Mouse (Mus musculus) urinary bladder, postnatal 25 days (tissue): ENCODE measurements around the gene Slc1a2.

ENCODE experiments used
- DNase-seq: peaks from one replicate; pipeline ENCODE4 v3.0.0; 2022; ENCODE audit warnings: low spot score

The Slc1a2 gene

DNA sequence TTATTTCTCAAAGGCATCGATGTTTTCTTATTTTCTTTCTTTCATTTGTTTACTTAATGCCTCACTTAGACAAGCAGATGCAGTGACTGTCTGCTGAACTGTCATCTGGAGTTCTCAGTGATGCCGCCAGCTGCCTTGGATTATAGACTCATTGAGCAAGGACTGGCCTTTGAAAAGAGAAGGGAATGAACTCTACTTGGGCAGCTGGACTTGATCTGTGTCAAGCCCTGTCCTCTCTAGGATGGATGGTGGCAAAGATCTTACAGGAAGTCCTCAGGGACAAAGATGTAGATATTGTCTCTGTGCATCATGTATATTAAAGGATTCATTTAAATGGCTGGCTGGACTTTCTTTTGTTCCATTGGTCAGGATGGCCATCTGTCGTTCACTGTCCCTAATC lies 5.4 kb downstream of the Slc1a2 start:
- DNase-seq, result no peak

DNA sequence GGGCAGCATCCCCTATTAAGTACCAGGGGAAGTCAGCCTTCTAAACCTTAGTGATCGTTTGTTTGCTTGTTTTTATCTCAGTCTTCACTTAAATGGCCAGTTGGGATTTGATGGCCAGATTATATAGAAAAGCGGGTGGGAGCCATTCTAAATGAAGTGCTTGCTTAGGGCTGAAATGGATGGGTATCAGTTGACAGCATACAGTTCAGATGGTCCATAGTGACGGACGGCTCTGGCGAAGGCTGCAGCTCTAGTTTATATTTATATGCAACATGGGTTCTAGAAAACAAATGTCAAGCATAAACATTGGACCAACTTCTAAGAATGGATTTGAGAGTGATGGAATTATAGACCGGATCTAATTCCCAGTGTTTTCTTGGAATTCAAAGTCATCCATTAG lies 9.5 kb downstream of the Slc1a2 start:
- no peak for DNase-seq

DNA sequence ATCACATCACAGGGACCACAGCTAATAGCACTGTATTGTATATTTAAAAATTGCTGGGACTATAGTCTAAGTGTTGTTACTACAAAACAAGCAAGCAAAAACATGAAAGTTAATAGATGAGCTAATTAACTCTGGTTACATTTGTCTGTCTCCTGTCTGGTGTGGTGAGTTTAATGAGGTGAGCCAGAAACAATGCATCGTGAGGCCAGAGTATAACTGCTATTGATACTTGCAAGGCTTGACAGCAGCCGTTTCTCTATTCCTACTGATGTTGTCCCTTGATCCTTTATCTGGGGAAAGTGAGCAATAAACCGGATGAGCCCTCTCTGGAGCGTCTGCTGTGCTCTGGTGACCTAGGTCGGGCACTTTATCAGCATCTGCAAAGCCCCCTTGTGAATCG lies 11.1 kb downstream of the Slc1a2 start:
- DNase-seq, result no peak

DNA sequence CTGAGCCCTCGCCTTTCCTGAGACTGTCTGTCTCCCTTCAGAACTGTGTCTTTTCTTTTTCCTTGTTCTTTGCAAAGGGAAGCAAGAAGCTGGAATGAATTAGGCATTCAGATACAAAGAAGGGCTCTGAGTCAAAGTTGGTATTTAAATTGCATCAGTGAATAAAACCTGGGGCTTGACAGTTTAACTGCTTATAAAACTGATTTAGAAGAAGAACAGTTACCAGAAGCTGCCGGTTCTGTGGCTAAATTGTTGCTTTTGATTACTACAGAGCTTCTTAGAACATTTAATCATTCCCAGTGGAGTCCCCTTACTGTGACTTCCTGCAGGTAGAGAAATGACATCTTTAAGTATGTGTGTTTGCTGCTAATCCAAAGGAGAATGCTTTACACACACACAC lies 16.1 kb downstream of the Slc1a2 start:
- DNase-seq, result no peak

DNA sequence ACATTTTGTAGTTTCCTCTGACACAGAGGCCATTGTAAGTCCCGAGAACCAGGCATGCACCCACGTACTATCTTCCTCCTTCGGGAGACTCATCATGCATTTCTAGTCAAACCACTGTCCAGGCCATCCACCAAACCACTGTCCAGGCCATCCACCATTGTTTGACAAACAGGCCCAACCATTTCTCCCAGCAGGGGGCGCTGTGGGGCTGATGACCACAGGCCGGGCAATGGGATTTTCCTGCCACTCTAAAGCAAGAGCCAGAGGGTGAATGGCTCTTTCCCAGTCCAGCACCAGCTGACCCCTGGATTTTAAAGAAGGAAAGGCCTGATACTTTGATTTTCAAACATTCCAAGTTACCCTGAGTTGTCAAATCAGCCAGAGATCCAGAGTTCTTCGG lies 16.8 kb downstream of the Slc1a2 start:
- DNase-seq, result peak; percentile 31

DNA sequence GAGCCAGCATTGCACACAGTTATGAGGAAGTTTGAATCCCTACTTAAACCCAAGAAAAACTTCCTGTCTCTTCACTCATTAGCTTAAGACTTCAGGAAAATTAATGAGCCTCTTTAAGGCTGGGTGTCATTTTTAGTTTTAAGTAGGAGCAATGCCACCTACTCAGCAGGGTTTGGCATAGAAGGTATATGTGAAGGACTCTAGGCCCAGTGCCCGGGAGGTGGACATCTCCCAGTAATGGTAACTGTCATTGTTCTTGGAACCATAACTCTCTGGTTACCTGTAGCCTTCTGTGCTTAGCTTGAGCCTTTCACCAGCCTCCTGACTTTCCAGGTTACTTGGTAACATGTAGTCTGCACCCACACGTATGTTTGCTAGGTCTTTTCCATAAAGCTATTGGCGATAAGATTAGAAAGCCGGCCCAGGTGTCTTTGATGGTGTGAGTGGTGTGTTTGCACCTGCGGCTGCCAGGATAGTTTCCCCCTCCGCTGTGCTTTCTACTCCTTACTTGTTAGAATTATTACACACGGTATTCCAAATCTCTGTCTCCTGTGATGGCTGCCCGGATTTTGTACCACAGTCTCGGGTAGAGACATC lies 18.4 kb downstream of the Slc1a2 start:
- DNase-seq, result no peak

DNA sequence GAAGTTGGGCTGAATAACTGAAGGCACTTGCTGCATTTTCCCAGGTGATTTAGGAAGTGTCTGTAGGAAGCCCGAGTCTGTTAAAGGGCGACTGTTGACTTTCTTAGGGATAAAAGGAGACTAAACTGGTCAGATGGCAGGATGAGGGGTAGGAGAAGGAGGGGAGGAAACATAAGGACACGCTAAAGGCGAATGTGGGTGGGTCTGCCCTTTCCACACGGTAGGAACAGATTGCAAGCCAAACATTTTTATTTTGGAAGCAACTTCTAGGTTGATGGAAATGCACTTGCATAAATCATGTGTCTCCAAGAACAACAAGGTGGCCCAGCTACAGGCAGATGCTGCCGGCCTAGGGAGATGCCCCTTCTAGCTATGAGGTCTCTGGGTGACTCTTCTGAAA lies 18.9 kb downstream of the Slc1a2 start:
- DNase-seq, result no peak

DNA sequence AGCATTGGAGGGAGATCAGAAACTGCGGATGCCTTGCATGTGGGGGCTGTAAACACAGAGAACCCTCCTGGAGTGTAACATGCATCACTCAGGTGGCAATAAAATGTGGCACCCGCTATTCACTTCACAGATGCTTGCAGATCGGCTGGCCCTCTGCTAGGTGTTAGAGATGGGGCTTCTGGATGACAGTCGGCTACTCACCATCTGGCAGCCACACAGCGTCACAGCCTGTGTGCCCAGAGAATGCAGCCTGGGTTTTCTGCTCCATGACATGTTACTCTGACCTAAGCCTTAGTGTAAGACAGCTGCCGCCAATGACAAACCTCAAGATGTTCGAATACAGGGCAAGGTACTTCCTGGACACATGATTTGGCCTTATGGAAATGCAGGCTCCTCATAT lies 22.9 kb downstream of the Slc1a2 start:
- DNase-seq, result no peak

DNA sequence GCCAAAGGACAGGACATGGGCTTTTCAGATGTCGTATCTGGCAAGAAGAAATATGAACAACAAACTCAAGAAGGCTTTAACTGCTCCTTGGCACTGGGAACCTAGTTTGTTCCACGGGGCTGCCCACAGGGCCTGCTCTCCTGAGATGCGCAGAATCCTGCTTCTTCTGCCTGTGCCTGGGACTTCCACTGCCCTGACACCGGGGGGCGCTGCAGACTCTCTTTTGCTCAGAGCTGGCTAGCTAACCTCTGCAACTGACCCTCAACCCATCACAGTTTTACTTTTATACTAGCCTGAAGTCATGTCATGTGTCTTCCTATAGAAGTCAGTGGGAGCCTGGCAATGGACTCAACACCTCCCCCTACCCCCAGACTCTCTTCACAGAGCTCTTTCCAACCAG lies 23.7 kb downstream of the Slc1a2 start:
- DNase-seq, result peak; percentile 33

DNA sequence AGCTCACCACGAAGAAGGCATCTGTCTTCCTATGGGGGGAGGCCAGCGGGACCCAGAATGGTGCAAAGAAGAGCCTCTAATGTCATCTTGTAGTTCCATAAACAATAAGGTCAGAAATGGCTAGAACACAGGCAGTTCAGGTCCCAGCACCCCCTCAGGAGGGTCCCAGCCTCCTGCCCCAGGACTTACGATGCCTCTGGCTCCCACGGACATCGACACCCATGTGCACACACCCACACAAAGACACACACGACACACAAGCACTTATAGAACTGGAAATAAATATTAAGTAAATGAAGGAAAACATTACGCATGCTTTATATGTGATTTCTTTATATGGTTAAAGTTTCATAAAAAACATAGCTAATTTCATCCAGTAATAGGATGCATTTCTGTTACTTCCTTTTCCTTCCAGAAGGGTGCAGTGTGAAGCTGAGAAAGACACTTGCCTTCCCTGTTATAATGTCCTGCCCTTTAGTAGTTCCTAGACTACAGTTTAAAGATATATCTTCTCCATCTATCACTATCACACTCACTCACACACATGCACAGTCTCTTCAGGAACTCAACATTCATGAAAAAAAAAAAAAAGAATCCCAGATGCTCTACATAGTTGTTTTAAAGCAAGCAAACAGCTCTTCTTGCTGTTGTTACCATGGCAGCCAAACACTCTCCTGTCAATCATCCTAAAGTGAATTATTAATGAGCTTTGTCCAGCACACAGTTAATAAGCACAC lies 27.1 kb downstream of the Slc1a2 start:
- DNase-seq, result no peak

DNA sequence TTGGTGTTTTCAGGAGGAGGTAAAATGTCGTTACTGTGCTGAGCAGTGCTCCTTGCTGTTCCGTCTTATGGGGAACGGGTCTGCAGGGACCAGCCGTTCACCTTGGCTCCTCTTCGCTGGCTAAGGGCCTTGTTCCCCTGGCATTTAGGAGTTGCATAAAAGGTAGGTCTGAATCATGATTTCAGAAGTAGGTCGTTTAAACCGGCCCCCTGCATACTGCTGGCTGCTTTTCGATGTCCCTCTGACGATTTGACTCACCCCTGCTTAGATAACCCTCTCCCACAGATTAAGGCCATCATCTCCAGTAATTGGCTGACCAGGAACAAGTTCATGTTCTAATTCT lies 27.6 kb downstream of the Slc1a2 start:
- DNase-seq, result no peak

DNA sequence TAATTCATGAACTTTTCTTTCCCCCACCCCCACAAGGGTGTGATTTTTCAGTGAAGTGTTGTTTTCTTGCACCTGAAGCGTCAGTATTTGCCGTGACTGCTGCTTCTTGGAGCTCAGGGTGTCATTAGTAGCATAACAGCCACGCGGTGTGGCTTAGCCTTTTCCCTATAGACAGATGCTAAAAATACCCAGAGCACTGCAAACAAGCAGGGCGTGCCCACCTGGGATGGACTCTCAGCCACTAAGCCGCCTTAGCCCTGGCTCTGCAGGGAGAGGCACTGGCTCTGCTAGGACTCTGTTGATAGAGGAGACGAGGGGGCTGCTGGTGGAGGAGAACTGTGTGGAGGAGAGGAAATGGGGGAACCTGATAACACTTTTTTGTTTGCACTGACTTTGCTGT lies 35.1 kb downstream of the Slc1a2 start:
- no peak for DNase-seq

DNA sequence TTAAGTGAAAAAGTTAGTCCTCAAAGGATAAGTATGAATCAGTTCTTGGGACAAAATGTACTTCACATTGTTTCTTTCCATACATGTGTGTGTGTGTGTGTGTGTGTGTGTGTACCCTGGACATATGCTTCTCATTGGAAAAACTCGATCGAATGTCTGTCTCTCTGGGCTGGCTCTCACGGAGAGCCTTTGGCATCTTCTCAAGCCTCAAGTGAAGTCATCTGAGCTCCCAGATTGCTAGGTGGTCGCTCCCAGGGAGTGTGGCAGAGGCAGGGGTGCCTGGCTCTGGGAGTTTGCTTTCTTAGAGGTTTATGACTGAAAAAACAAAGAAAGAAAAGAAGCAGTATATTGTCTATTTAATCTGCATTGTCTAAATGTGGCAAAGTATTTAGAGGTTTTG lies 36.3 kb downstream of the Slc1a2 start:
- DNase-seq, result no peak

DNA sequence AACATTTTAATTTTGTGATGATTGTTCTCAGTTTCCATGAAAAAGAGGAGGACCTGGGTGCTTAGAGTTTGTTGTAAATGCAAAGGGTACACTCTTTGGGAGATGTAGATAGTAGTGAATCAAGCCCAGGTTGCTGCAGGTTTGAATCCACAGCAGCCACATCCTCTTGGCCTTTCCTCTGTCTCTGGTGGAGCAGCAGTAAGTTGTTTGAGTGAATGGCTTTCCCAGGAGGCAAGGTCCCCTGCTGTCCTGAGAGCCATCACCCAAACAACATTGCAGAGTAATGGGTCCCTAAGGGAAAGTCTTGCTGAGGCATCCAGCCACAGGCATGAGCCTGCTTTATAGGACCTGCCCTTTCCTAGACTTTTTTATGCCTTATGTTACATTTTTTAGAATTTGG lies 37.1 kb downstream of the Slc1a2 start:
- DNase-seq, result no peak

DNA sequence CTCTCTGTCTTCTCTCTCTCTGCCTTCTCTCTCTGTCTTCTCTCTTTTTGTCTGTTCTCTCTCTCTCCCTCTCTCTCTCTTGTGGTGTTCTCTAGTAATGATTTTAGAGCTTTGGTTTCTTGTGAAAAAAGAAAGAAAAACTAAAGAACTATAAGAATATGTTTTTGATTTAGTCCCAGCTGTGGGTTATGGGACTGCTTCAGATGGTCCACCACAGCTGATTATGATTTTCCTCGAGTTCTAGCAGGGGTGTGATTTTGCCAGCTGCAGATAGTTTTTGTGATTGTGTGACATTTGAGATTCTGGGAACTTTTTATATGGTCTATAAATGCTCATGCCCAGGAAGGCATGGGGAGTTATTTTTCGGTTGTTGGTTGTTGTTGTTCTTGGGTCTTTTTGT lies 39.3 kb downstream of the Slc1a2 start:
- DNase-seq, result no peak

DNA sequence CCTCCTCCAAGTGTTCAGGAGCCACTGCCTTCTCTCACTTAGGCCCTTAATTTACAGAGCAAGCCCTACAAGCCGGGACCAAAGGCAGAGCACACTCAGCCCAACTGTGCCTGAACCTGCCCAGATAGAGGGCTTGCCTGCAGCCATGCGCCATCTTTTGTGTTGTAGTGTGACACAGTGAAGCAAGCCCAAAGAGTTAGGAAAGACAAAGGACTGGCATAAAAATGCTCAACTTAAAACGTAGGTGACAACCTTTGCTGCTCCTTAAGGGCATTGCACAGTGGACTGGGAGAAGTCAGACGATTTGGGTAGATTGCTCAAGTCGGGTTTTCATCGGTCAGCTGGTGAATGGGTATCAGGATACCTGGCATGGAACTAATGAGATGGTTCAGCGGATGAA lies 41.5 kb downstream of the Slc1a2 start:
- DNase-seq, result no peak

DNA sequence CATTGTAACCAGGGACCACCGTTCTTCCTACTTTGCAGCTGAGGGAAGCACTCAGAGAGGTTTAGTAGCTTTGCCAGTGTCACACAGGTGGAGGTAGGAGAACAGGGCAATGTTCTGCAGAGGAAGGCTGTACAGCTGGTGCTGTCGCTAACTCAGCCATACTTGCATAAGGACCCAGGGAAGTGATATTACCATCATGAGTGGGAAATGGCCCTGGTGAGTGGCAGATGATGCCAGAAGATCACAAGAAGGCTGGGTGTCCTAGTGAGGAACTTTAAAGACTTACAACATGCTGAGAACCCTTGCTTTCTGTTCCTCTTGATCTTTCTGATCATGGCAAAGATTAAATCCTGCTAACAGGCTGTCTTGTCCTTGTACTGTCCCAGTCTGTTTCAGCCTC lies 42.2 kb downstream of the Slc1a2 start:
- no peak for DNase-seq

DNA sequence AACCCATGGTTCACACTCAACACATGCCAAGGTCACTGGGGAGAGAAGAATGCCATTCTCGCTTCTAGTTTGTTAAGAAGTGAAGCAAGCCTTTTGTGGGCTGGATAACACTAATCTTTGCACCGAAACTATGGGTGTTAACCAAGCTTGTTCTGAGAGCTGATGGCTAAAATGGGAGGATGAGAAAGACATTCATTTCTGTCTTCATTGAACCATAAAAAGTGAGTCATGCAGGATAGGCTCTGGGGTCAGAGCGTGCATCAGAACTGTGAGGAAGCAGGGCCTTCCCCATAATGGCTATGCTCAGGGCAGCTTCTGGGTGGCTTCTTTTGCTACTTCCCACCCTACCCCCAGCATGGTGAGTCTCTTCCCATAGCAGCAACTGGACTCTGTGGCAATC lies 42.9 kb downstream of the Slc1a2 start:
- DNase-seq, result no peak

DNA sequence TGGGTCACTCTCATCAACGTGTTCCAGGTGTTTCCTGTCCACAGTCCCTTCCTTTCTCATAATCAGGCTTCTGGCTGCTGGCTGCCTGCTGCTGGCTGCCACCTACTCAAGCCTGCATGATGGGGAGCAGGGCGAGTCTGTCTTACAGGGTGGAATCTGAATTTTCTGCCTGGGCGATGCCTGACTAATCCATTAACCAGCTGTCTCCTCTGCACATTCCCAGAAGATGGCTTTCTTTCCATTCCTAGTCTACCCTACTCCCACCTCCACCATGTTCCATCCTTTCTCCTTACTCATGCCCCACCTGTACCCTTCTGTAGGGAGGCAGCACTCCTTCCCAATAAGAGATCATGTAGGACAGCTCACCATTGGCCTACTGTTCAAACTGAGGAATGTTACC lies 45.1 kb downstream of the Slc1a2 start:
- DNase-seq, result no peak

DNA sequence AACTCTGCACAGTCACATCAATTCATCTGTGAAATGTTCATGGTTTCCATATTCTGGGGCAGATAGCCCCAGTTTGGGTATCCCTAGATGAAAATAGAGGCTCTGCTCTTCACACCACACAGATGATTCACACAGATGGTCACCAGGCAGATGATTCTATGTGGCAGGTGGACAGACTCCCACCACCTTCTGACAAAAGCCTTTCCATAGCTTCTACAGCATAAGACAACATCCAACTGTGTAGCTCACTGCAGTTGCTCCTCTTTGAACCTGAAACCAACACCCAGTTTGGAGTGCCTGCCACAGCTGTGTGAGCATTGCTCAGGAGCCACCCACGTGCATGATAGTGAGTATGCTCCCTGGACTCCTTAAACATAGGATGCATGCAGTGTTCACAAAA lies 46.3 kb downstream of the Slc1a2 start:
- DNase-seq, result no peak

DNA sequence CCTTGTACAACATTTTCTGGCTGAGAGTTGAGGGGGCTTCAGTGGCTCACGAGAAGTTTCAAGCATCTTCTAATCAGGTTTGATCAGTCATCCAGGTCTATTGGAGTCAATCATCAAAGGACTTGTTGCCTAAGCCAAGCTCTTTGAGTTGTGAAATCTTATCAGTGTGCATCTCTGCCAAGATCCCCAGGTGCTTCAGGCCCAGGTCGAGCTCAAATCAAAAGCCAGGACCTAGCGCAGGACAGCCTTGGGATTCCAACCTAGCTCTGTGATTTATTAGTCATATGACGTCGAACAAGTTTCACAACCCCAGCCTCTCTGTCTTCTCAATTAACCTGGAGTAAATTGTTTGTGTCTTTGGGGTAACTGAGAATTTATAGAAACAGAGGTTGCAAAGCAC lies 53.1 kb downstream of the Slc1a2 start:
- no peak for DNase-seq

DNA sequence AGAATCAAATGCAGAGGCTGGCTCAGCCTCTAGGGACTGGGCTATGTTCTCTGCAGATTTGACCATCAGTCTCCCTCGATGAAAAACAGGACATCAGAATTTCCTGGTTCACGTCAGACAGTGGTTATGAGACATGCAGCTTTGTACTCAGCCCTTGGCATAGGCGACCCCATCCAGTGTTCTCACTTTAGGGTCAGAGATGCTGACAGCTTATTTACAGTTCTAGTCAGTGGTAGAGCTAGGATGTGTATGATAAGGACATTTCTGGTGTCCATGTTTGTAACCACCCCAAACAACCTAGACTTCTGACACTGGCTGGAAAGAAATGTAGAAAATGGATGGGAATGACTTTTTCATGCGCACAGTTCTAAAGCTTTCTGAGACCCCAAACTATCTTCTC lies 53.6 kb downstream of the Slc1a2 start:
- DNase-seq, result no peak

DNA sequence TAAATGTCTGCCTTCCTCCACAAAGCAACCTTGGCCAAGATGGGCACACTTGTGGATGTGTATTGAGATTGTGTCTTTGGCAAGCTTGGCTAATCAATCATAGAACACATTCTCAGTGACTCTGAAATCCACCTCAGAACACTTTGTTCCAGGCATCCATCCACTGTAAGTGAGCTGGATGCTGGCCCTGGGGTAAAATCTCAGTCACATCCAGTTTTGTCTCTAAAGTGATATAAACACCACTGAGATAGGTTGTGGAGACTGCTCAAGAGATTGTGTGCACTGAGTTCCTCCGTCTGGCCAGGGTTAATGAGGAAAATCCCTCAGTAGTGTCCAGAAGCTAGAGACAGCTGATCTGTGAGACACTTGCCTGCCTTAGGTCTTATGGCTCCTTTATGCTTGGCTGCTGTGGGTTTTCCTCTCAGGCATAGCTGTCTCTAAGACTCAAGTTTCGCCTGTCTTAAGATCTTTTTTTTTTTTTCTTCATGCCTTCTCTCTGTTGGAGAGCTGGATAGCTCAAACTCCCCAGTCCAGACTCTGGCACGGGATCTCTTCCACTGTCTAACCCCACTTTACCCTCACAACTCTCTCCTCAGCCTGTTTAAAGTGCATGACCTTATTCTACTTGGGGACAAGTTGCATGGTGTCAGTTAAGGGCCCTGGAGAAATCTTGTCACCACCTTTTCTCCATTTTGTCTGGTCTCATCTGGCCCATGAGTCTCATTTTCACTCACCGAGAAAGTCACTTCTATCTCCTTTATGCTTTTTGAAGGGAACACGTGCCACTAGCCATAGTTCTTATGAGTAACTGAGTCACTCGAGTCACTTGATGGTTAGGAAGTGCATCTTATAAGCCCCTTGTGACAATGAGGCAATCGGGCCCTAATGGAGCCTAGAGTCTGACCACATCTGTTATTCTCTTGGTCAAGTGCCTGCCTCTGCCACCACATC lies 54.5 kb downstream of the Slc1a2 start:
- no peak for DNase-seq
